Mouse (Mus musculus): ENCODE data around the gene Rgs1. TPM values are rescaled to one million over a fixed set of nuclear protein-coding genes. Genes with fewer than 3 reads are reported as not detected.

The Rgs1 gene
- polyA plus RNA-seq (2012; ENCODE audit: insufficient read depth, insufficient read length, missing spikeins), result 17.6 and 19.5 TPM in 2 replicates

DNA sequence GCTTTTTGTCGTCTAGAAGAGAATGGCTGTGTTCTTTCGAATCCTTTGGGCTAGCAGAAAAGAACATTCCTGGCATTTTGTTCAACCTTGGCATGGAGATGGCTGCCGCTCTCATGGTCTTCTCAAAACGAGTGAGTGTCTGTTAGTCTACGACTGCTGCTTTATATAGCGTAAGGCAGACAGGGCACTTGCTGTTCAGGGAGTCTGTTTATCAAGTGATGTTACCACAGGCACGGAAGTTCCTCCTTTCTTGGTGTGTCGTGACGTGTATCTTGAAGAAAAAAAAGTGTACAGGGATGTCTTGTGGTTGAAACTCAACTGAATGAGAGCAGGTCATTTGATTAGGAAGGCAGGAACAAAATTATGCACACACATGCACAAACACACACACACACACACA, at the start of gene Rgs1:
Gene Rgs1, minus strand, starts transcription at position 320 of the 400 bp plus-strand sequence.
- peak within 1 kb of the TSS; percentile 65 for H3K4me3 ChIP-seq (ENCODE audit: insufficient read depth, low read length)
- H3K4me1 ChIP-seq (ENCODE audit: control insufficient read depth, insufficient read depth, low read length), result peaks cover 11% of the 10 kb centered on the region
- no peak for TF ChIP-seq POLR2A (IDR thresholded peaks at IDR 0.05; ENCODE audit: borderline replicate concordance, low read depth, low read length)
- TF ChIP-seq CTCF (IDR thresholded peaks at IDR 0.05; ENCODE audit: low read depth, low read length), result no peak
- H3K27ac ChIP-seq (ENCODE audit: insufficient read depth, low read depth, low read length), result peak within 1 kb of the TSS; percentile 72

DNA sequence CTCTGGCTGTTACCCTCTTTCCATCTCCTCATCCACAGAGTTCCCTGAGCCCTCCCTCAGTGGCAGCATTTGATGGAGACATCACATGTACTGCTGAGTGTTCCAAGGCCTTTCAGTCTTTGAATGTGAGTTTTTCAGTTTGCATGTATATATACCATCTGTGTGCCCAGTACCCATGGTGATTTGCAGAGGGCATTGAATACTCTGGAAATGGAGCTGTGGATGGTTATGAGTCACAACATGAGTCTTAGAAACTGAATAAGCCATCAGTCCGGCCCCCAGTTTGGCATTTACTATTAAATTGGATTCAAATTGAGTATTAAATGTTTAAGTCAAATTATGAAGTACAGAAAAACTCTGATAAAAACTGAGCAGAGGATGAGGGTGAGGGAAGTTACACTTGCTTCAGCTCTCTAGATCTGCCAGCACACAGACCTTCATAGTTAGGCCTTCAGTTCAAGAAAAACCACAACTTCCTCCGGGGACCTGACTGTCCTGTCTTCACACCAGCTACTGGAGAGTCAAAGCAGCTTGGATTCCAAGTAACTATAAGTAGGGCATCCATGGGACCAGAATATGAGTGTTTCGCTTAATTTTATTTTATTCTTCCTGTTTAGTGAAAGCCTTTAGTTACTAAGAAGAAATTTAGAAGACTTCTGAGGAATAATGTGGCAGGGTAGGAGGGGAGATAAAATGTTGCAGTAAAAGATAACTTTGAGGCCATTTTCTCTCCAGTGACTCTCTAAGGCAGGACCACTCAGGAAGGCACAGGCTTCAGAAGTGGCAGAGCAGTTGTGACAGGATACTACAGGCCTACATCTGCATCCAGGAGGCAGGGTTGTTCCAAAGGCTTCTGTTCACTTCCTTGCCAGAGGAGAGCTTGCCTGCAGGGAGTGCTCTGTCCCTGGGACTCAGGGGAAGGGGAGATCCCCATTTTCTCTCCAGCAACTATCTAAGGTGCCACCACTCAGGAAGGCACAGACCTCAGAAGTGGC, 34.3 kb upstream of the Rgs1 start:
- Histone ChIP-seq H3K4me3 (ENCODE audit: insufficient read depth, low read length) (no peak overlapping the region), H3K4me1 (ENCODE audit: control insufficient read depth, insufficient read depth, low read length) (peaks cover 11% of the 10 kb centered on the region), H3K27ac (ENCODE audit: insufficient read depth, low read depth, low read length) (no peak overlapping the region)
- TF ChIP-seq CTCF (IDR thresholded peaks at IDR 0.05; ENCODE audit: low read depth, low read length), result no peak
- TF ChIP-seq POLR2A (IDR thresholded peaks at IDR 0.05; ENCODE audit: borderline replicate concordance, low read depth, low read length), result no peak

DNA sequence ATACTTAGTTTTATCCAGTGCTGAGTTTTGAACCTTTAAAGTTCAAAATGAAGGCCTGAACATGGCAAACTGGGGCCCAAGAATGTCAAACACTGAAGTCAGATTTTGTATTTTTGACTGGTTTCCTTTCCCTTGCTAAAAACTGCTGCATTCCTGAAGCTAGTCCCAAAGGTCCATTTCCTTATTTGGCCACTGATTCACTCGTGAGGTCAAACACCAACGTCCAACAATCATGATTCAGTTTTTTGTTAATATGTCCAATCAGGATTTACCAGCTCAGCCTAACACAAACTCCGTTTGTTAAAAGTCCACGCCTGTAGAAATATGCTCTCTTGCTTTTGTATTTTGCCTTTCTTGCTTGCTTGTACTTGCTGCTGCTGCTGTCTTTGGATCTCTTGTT, 31.0 kb upstream of the Rgs1 start:
- Histone ChIP-seq H3K4me3 (ENCODE audit: insufficient read depth, low read length) (no peak overlapping the region), H3K27ac (ENCODE audit: insufficient read depth, low read depth, low read length) (no peak overlapping the region), H3K4me1 (ENCODE audit: control insufficient read depth, insufficient read depth, low read length) (peaks cover 11% of the 10 kb centered on the region)
- TF ChIP-seq POLR2A (IDR thresholded peaks at IDR 0.05; ENCODE audit: borderline replicate concordance, low read depth, low read length) (no peak), CTCF (IDR thresholded peaks at IDR 0.05; ENCODE audit: low read depth, low read length) (no peak)

DNA sequence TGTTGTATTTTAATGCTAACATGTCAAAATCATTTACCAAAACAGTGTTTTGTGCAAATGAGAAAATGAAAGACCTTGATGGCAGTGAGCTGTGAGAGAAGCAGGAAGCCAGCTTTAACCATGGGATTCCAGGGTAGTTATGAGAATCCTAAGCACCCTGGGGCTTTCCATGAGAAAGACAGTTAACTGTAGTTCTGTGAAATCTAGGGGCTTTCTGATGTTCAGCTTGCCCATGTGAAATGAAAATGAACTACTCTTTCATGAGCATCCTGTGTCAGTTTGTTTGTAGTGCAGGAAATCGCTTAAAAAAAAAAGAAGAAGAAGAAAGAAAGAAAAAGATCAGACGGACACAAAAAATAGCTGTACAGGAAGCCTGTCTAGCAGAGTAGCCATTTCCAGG, 23.9 kb upstream of the Rgs1 start:
- H3K4me3 ChIP-seq (ENCODE audit: insufficient read depth, low read length), result no peak overlapping the region
- TF ChIP-seq CTCF (IDR thresholded peaks at IDR 0.05; ENCODE audit: low read depth, low read length) (no peak), POLR2A (IDR thresholded peaks at IDR 0.05; ENCODE audit: borderline replicate concordance, low read depth, low read length) (no peak)
- H3K4me1 ChIP-seq (ENCODE audit: control insufficient read depth, insufficient read depth, low read length), result peaks cover 4% of the 10 kb centered on the region
- H3K27ac ChIP-seq (ENCODE audit: insufficient read depth, low read depth, low read length), result no peak overlapping the region

DNA sequence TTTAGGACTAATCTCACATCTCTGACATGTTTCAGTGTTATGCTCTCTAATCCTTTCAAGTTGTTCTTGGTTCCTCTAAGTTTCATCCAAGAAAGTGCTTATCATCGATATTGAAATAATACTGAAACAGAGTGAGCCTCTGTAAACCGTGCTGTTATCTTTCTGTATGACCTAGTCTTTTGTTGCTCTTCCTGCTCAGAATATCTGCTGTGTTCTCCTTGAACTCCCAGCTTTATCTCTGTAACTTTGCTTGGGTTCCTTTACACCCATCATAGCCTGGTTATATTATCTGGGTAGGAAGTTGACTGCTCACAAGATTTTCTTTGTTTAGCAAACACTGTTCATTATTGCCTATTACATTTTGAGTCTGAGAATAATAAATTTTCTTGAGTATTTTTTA, 20.1 kb upstream of the Rgs1 start:
- no peak overlapping the region for H3K27ac ChIP-seq (ENCODE audit: insufficient read depth, low read depth, low read length)
- TF ChIP-seq POLR2A (IDR thresholded peaks at IDR 0.05; ENCODE audit: borderline replicate concordance, low read depth, low read length) (no peak), CTCF (IDR thresholded peaks at IDR 0.05; ENCODE audit: low read depth, low read length) (no peak)
- no peak overlapping the region for H3K4me3 ChIP-seq (ENCODE audit: insufficient read depth, low read length)
- peaks cover 13% of the 10 kb centered on the region for H3K4me1 ChIP-seq (ENCODE audit: control insufficient read depth, insufficient read depth, low read length)

DNA sequence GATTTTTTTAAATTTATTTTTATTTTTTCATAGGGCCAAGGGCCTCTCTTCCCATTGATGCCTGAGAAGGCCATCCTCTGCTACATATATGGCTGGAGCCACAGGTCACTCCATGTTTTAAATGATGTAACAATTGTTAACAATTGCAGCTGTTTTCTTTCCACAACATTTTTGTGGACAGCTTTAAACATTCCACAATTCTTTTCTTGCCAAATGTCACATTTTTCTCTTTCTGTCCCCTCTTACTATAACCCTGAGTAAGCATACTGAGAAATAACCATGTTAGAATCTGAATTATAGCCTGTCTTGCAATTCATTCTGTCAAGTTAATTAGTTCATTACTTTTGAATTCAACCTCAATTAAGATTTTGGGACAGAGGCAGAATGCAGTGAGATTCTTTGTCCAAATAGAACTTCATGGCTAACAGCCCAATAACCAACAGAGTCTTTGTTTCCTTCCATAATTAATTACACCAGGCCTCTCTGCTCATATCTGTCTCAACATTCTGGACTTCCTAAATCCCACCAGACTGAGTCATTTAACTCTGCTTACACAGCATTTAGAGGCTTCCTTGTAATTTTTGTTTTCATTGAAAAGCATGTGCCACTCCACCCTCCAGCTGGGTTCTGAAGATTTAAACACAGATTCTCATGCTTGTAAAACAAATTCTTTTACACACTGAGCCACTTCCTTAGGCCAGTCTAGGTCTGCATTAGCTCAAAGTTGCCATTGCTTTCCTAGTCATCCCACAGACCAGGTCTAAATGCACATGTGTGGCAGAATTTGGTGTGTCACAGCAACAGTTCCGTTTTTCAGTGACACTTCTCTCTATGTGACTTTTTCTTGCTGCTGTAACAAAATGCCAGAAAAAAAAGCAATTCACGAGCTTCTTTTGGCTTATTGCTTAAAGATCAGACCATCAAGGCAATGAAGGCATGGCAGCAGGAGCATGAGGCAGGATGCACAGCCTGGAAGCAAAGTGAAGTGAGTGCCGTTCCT, 18.7 kb upstream of the Rgs1 start:
- TF ChIP-seq CTCF (IDR thresholded peaks at IDR 0.05; ENCODE audit: low read depth, low read length) (no peak), POLR2A (IDR thresholded peaks at IDR 0.05; ENCODE audit: borderline replicate concordance, low read depth, low read length) (no peak)
- Histone ChIP-seq H3K4me1 (ENCODE audit: control insufficient read depth, insufficient read depth, low read length) (peaks cover 17% of the 10 kb centered on the region), H3K4me3 (ENCODE audit: insufficient read depth, low read length) (no peak overlapping the region), H3K27ac (ENCODE audit: insufficient read depth, low read depth, low read length) (peak overlapping the region; percentile 95)

DNA sequence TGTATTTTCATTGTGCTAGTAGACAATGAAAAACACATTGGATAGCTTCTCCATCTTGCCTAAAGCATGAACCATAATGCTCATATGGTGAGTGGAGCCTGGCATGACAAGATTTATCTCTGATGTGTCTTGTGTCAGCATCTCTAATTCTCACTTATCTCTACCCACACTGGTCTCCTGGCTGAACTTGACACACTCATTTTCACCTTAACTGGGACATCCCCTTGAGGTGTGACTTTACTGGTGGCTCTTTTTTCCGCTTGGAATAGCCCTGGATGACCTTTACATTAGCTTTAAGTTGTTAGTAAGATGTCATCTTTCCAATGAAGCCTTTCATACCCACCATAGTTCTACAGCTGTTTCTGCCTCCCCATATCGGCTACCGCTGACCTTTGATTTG, 15.0 kb upstream of the Rgs1 start:
- no peak overlapping the region for H3K4me3 ChIP-seq (ENCODE audit: insufficient read depth, low read length)
- TF ChIP-seq POLR2A (IDR thresholded peaks at IDR 0.05; ENCODE audit: borderline replicate concordance, low read depth, low read length), result no peak
- TF ChIP-seq CTCF (IDR thresholded peaks at IDR 0.05; ENCODE audit: low read depth, low read length), result no peak
- no peak overlapping the region for H3K27ac ChIP-seq (ENCODE audit: insufficient read depth, low read depth, low read length)
- peaks cover 17% of the 10 kb centered on the region for H3K4me1 ChIP-seq (ENCODE audit: control insufficient read depth, insufficient read depth, low read length)

DNA sequence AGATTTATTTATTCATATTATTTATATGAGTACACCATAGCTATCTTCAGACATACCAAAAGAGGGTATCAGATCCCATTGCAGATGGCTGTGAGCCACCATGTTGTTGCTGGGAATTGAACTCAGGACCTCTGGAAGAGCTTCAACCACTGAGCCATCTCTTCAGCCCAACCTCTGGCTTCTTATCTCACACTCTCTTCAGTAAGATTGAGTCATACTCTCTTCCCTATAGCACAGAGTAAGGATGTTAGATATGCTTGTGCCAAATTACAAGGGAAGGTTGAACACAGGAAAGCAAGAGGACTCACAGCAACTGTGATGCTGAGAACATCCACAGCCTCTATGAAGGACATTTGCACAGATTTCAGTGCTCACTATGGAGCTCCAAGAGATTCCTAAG, 13.0 kb upstream of the Rgs1 start:
- H3K27ac ChIP-seq (ENCODE audit: insufficient read depth, low read depth, low read length), result no peak overlapping the region
- H3K4me3 ChIP-seq (ENCODE audit: insufficient read depth, low read length), result no peak overlapping the region
- H3K4me1 ChIP-seq (ENCODE audit: control insufficient read depth, insufficient read depth, low read length), result peaks cover 7% of the 10 kb centered on the region
- TF ChIP-seq POLR2A (IDR thresholded peaks at IDR 0.05; ENCODE audit: borderline replicate concordance, low read depth, low read length), result no peak
- no peak for TF ChIP-seq CTCF (IDR thresholded peaks at IDR 0.05; ENCODE audit: low read depth, low read length)

DNA sequence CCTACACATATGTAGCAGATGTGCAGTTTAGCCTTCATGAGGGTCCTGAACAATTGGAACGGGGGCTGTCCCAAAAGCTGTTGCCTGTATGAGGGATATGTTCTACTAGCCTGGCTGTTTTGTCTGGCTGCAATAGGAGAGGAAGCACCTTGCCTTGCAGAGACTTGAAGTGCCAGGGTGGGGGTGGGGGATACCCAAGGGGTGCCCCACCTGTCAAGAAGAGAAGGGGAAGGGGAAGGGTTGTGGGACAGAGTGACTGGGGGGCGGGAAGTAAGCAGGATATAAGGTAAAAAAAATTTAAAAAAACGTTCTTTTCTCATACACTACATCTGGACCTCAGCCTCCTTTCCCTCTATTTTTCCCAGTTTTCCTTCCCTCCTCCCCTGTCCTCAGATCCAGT, 9.7 kb upstream of the Rgs1 start:
- H3K27ac ChIP-seq (ENCODE audit: insufficient read depth, low read depth, low read length), result no peak overlapping the region

More for the DNA sequence above, 9.7 kb upstream of the Rgs1 start:
- H3K4me1 ChIP-seq (ENCODE audit: control insufficient read depth, insufficient read depth, low read length), result peaks cover 6% of the 10 kb centered on the region
- TF ChIP-seq POLR2A (IDR thresholded peaks at IDR 0.05; ENCODE audit: borderline replicate concordance, low read depth, low read length) (no peak), CTCF (IDR thresholded peaks at IDR 0.05; ENCODE audit: low read depth, low read length) (no peak)
- H3K4me3 ChIP-seq (ENCODE audit: insufficient read depth, low read length), result no peak overlapping the region
